Mouse (Mus musculus): ENCODE data around the gene Prf1.

- TF ChIP-seq CTCF (IDR thresholded peaks at IDR 0.05) (no peak), POLR2A (IDR thresholded peaks at IDR 0.05; ENCODE audit: insufficient read depth, low read depth, low read length) (no peak), EP300 (IDR thresholded peaks at IDR 0.05; ENCODE audit: insufficient read depth, low read depth, low read length) (no peak)
These were observed 11.2 kb downstream of the Prf1 start for GRCm38 (mm10) chr10:61308706-61309320.

Measured in heart, adult 2 months (tissue).